Mouse (Mus musculus) E14TG2a.4 (cell line): ENCODE measurements around the gene Drd2.

Experiments
- H3K27me3 ChIP-seq: 2 replicates; pipeline ENCODE4 v1.6.1; 2014; ENCODE audit warnings: low read length, control low read depth; ENCODE audit not compliant: insufficient read depth
- H3K36me3 ChIP-seq: 2 replicates; pipeline ENCODE4 v1.6.1; 2014; ENCODE audit warnings: low read length, control low read depth; ENCODE audit not compliant: insufficient read depth
- H3K4me1 ChIP-seq: replicated peaks from 2 replicates; pipeline ENCODE4 v1.6.1; 2014; ENCODE audit warnings: low read depth, low read length, control low read depth
- H3K4me3 ChIP-seq: replicated peaks from 2 replicates; pipeline ENCODE4 v1.5.1; 2014; ENCODE audit warnings: mild to moderate bottlenecking, low read length
- H3K9me3 ChIP-seq: 2 replicates; pipeline ENCODE4 v1.6.1; 2014; ENCODE audit warnings: low read length, control low read depth
- CTCF ChIP-seq: conservative IDR thresholded peaks from 2 replicates; pipeline ENCODE4 v1.5.1; 2014; ENCODE audit warnings: low read length
- NANOG ChIP-seq: IDR thresholded peaks from 2 replicates; pipeline ENCODE4 v1.6.1; 2014; ENCODE audit warnings: borderline replicate concordance, low read length, mixed read lengths
- POU5F1 ChIP-seq: IDR thresholded peaks from 2 replicates; pipeline ENCODE4 v1.6.1; 2014; ENCODE audit warnings: low read length, borderline replicate concordance

Drd2 gene

GRCm38 (mm10) chr9:49384041-49384440 lies 43.6 kb downstream of the Drd2 start:
- H3K4me3 ChIP-seq: no peak overlapping the region
- no peaks in the 10 kb centered on the region for H3K9me3 ChIP-seq
- no peaks in the 10 kb centered on the region for H3K36me3 ChIP-seq
- peaks cover 13% of the 10 kb centered on the region; the same call in 1 of the 2 replicates for H3K27me3 ChIP-seq
- peaks cover 34% of the 10 kb centered on the region for H3K4me1 ChIP-seq
- TF ChIP-seq POU5F1 (no peak), NANOG (no peak), CTCF (no peak)

- Histone ChIP-seq H3K27me3 (peaks cover 13% of the 10 kb centered on the region; the same call in 1 of the 2 replicates), H3K4me3 (no peak overlapping the region), H3K4me1 (peaks cover 42% of the 10 kb centered on the region), H3K9me3 (no peaks in the 10 kb centered on the region), H3K36me3 (no peaks in the 10 kb centered on the region)
- no peak for TF ChIP-seq CTCF
- TF ChIP-seq NANOG: no peak
- TF ChIP-seq POU5F1: no peak
Observed at GRCm38 (mm10) chr9:49384855-49385254, 44.4 kb downstream of the Drd2 start.

DNA sequence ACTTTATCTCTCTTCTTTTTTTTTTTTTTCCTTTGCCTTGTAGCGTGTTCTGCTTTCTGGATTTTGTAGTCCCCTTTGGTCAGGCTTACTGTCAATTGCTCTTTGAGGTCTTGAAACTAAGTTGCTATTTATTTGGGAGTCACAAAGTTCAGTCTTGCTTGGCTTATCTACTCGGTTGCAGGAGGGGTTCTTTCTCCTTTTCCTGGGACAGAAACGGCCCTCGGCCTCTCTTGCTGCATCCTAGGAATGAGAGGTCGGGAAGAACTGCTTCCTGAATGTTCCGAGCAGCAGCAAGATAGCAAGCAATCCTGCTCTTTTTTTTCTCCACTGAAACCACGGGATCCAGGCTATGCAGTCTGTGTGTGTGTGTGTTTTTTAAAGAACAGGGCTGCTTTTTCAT lies 44.9 kb downstream of the Drd2 start:
- no peak for TF ChIP-seq POU5F1
- TF ChIP-seq NANOG: no peak
- no peak for TF ChIP-seq CTCF
- H3K9me3 ChIP-seq: no peaks in the 10 kb centered on the region; the same call in 1 of the 2 replicates
- H3K4me1 ChIP-seq: peaks cover 47% of the 10 kb centered on the region
- H3K4me3 ChIP-seq: no peak overlapping the region
- H3K27me3 ChIP-seq: peaks cover 13% of the 10 kb centered on the region; the same call in 1 of the 2 replicates
- no peaks in the 10 kb centered on the region for H3K36me3 ChIP-seq

- Histone ChIP-seq H3K4me3 (no peak overlapping the region), H3K27me3 (peaks cover 10% of the 10 kb centered on the region; the same call in 1 of the 2 replicates), H3K36me3 (no peaks in the 10 kb centered on the region), H3K4me1 (peaks cover 50% of the 10 kb centered on the region), H3K9me3 (no peaks in the 10 kb centered on the region; the same call in 1 of the 2 replicates)
- no peak for TF ChIP-seq CTCF
- no peak for TF ChIP-seq POU5F1
- no peak for TF ChIP-seq NANOG
Observed at GRCm38 (mm10) chr9:49386119-49386518, 45.7 kb downstream of the Drd2 start.

GRCm38 (mm10) chr9:49392242-49392641 lies 51.8 kb downstream of the Drd2 start:
- Histone ChIP-seq H3K4me3 (no peak overlapping the region), H3K27me3 (peaks cover 8% of the 10 kb centered on the region; the same call in 1 of the 2 replicates), H3K36me3 (no peaks in the 10 kb centered on the region), H3K4me1 (peaks cover 27% of the 10 kb centered on the region), H3K9me3 (no peaks in the 10 kb centered on the region; the same call in 1 of the 2 replicates)
- TF ChIP-seq POU5F1: no peak
- TF ChIP-seq CTCF: no peak
- TF ChIP-seq NANOG: no peak

GRCm38 (mm10) chr9:49396006-49396405 lies 55.6 kb downstream of the Drd2 start:
- Histone ChIP-seq H3K4me3 (no peak overlapping the region), H3K36me3 (no peaks in the 10 kb centered on the region), H3K4me1 (peaks cover 10% of the 10 kb centered on the region; the same call in 1 of the 2 replicates), H3K9me3 (no peaks in the 10 kb centered on the region), H3K27me3 (peaks cover 6% of the 10 kb centered on the region; the same call in 1 of the 2 replicates)
- no peak for TF ChIP-seq POU5F1
- TF ChIP-seq CTCF: no peak
- TF ChIP-seq NANOG: no peak

GRCm38 (mm10) chr9:49403711-49404110 lies 63.3 kb downstream of the Drd2 start:
- no peaks in the 10 kb centered on the region for H3K4me1 ChIP-seq
- no peak overlapping the region for H3K4me3 ChIP-seq
- TF ChIP-seq POU5F1 (no peak), NANOG (no peak), CTCF (no peak)
- H3K9me3 ChIP-seq: 0 out of 2 replicates have a peak, but pooled peaks cover 4% of the 10 kb centered on the region
- no peaks in the 10 kb centered on the region for H3K27me3 ChIP-seq
- H3K36me3 ChIP-seq: no peaks in the 10 kb centered on the region

DNA sequence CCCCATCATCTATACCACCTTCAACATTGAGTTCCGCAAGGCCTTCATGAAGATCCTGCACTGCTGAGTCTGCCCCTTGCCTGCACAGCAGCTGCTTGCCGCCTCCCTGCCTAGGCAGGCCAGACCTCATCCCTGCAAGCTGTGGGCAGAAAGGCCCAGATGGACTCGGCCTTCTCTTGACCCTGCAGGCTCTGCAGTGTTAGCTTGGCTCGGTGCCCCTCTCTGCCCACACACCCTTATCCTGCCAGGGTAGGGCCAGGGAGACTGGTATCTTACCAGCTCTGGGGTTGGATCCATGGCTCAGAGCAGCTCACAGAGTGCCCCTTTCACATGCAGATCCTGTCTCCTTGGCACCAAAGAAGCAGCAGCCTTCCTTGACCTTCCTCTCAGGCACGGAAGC lies 66.6 kb downstream of the Drd2 start:
- no peak overlapping the region for H3K4me3 ChIP-seq
- no peaks in the 10 kb centered on the region for H3K4me1 ChIP-seq
- no peaks in the 10 kb centered on the region for H3K36me3 ChIP-seq
- TF ChIP-seq POU5F1 (no peak), CTCF (no peak), NANOG (no peak)
- 0 out of 2 replicates have a peak, but pooled peaks cover 2% of the 10 kb centered on the region for H3K9me3 ChIP-seq
- 0 out of 2 replicates have a peak, but pooled peaks cover 2% of the 10 kb centered on the region for H3K27me3 ChIP-seq

DNA sequence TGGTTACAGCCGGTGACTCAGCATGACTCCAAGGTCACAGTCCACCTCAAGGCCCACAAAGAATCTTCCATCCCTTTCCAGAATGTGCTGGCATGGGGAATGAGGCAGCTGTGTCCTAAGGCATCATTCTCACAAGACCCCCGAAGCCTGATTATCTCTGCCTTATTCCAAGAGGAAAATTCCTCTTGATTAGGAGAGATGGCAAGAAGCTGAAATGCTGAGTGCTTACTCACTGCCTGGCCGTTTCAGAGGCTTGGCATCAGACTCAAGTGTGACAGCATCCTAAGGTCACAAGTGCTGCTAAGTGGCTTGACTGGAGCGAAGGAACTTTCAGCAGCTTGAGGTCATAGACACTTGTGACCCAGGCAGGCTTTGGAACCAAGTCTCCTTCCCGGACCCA lies 70.2 kb downstream of the Drd2 start:
- Histone ChIP-seq H3K4me1 (no peaks in the 10 kb centered on the region), H3K27me3 (peaks cover 5% of the 10 kb centered on the region; the same call in 1 of the 2 replicates), H3K4me3 (no peak overlapping the region), H3K36me3 (no peaks in the 10 kb centered on the region), H3K9me3 (no peaks in the 10 kb centered on the region)
- TF ChIP-seq CTCF (no peak), NANOG (no peak), POU5F1 (no peak)
